Mouse (Mus musculus): Measurements from ENCODE around the gene Cyfip1.

DNA sequence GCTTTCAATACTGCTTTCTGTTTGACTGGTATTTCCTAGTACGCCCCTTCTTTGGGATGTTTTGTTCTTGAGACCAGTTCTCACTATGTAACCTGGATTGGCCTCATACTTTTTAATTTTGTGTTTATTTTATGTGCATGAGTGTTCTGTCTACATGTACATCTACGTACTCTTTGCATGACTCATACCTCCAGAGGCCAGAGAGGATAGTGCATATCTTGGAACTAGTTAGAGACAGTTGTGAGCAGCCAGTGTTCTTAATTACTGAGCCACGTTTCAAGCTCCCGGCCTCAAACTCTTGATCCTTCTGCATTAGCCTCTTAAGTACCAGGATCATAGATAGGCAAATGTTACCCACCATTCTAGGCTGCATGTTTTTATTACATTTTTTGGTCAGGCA, 96.8 kb downstream of the Cyfip1 start:
- TF ChIP-seq CTCF (IDR thresholded peaks at IDR 0.05; ENCODE audit: low read depth) (no peak), EP300 (IDR thresholded peaks at IDR 0.05; ENCODE audit: low read depth) (no peak)

Measured in heart, postnatal 0 days (tissue).